Mouse (Mus musculus) ZHBTc4 (cell line): Measurements from ENCODE around the gene Kcnk2.
"Not testable (repeated sequence)": the region's sequence is repeated elsewhere in the genome, so short reads cannot be mapped to it uniquely, and the experiment has no call there.

ENCODE experiments used
- DNase-seq: peaks from one replicate; pipeline ENCODE4 v3.0.0-alpha.2; 2011; ENCODE audit warnings: low read depth, low spot score

Gene Kcnk2

GRCm38 (mm10) chr1:189343301-189344251, 58.5 kb downstream of the Kcnk2 start:
- peak; percentile 33 for DNase-seq

- peak; percentile 16 for DNase-seq
These were observed 59.5 kb downstream of the Kcnk2 start for GRCm38 (mm10) chr1:189342416-189343104.

- no peak for DNase-seq
These were observed 60.6 kb downstream of the Kcnk2 start for GRCm38 (mm10) chr1:189341381-189341917.

- DNase-seq, result no peak
These were observed 86.2 kb downstream of the Kcnk2 start for GRCm38 (mm10) chr1:189315896-189316295.

GRCm38 (mm10) chr1:189314495-189314894, 87.6 kb downstream of the Kcnk2 start:
- no peak for DNase-seq

- DNase-seq, result no peak
These were observed 88.3 kb downstream of the Kcnk2 start for GRCm38 (mm10) chr1:189313750-189314149.

- no peak for DNase-seq
These were observed 91.9 kb downstream of the Kcnk2 start for GRCm38 (mm10) chr1:189310145-189310544.

- peak; percentile 21 for DNase-seq
These were observed 97.0 kb downstream of the Kcnk2 start for GRCm38 (mm10) chr1:189304988-189305522.

GRCm38 (mm10) chr1:189303001-189303400, 99.1 kb downstream of the Kcnk2 start:
- no peak for DNase-seq

GRCm38 (mm10) chr1:189293679-189294406, 108.2 kb downstream of the Kcnk2 start:
- DNase-seq, result no peak

GRCm38 (mm10) chr1:189290885-189291284, 111.2 kb downstream of the Kcnk2 start:
- DNase-seq, result no peak

- no peak for DNase-seq
These were observed 113.1 kb downstream of the Kcnk2 start for GRCm38 (mm10) chr1:189288948-189289347.

GRCm38 (mm10) chr1:189272281-189272680, 129.8 kb downstream of the Kcnk2 start:
- DNase-seq, result no peak

GRCm38 (mm10) chr1:189253631-189254030, 148.4 kb downstream of the Kcnk2 start:
- DNase-seq, result no peak

- peak; percentile 64 for DNase-seq
These were observed 148.9 kb downstream of the Kcnk2 start for GRCm38 (mm10) chr1:189253207-189253606.

- DNase-seq, result not testable (repeated sequence)
These were observed 158.9 kb downstream of the Kcnk2 start for GRCm38 (mm10) chr1:189243206-189243605.

GRCm38 (mm10) chr1:189235261-189235660, 166.8 kb downstream of the Kcnk2 start:
- DNase-seq, result peak; percentile 55

- no peak for DNase-seq
These were observed 169.2 kb downstream of the Kcnk2 start for GRCm38 (mm10) chr1:189232829-189233228.

GRCm38 (mm10) chr1:189228222-189229084, 173.6 kb downstream of the Kcnk2 start:
- no peak for DNase-seq

GRCm38 (mm10) chr1:189227479-189227878, 174.6 kb downstream of the Kcnk2 start:
- DNase-seq, result peak; percentile 54
